Mouse (Mus musculus) embryonic fibroblast, embryonic 13.5 days (primary cell): Measurements from ENCODE around the gene Mamdc2. TPM values are rescaled to one million over a fixed set of nuclear protein-coding genes. Genes with fewer than 3 reads are reported as not detected.

Experiments
- H3K27ac ChIP-seq: 2 replicates; pipeline ENCODE4 v1.5.1; 2012; ENCODE audit warnings: low read length, control low read depth, inconsistent platforms; ENCODE audit not compliant: insufficient read depth
- H3K4me1 ChIP-seq: 2 replicates; pipeline ENCODE4 v1.6.1; 2011; ENCODE audit warnings: low read length; ENCODE audit not compliant: control insufficient read depth, insufficient read depth
- H3K4me3 ChIP-seq: 2 replicates; pipeline ENCODE4 v1.5.1; 2011; ENCODE audit warnings: mild to moderate bottlenecking, control low read depth, low read length; ENCODE audit not compliant: insufficient read depth
- CTCF ChIP-seq: IDR thresholded peaks from 2 replicates; pipeline ENCODE4 v1.5.1; 2011; ENCODE audit warnings: mild to moderate bottlenecking, control low read depth, low read length, moderate library complexity, borderline replicate concordance; ENCODE audit not compliant: insufficient read depth
- POLR2A ChIP-seq: IDR thresholded peaks from 2 replicates; pipeline ENCODE4 v1.6.1; 2011; ENCODE audit warnings: low read depth, mild to moderate bottlenecking, control low read depth, low read length, moderate library complexity
- polyA plus RNA-seq: library from polyadenylated mRNA; stranded (reverse); fragments of >200 nt; gene quantifications from 2 replicates; pipeline ENCODE4 v1.2.4, GENCODE M21; 2011; ENCODE audit warnings: low read depth; ENCODE audit not compliant: missing spikeins, insufficient read length

The Mamdc2 gene
- polyA plus RNA-seq, 1 experiment, result 21.7 TPM

- Histone ChIP-seq H3K27ac (no peak overlapping the region), H3K4me1 (peaks cover 4% of the 10 kb centered on the region), H3K4me3 (peak overlapping the region; percentile 50)
- TF ChIP-seq CTCF, result peak; percentile 29; the same call in 1 of the 2 replicates
- TF ChIP-seq POLR2A, result peak; percentile 39; the same call in 1 of the 2 replicates
Observed at GRCm38 (mm10) chr19:23447221-23447987, 838 bp downstream of the Mamdc2 start.

- TF ChIP-seq POLR2A (no peak), CTCF (no peak)
- H3K27ac ChIP-seq, result no peak overlapping the region
- H3K4me3 ChIP-seq, result no peak overlapping the region
- H3K4me1 ChIP-seq, result no peaks in the 10 kb centered on the region
Observed at GRCm38 (mm10) chr19:23444910-23445845, 3.1 kb downstream of the Mamdc2 start.

DNA sequence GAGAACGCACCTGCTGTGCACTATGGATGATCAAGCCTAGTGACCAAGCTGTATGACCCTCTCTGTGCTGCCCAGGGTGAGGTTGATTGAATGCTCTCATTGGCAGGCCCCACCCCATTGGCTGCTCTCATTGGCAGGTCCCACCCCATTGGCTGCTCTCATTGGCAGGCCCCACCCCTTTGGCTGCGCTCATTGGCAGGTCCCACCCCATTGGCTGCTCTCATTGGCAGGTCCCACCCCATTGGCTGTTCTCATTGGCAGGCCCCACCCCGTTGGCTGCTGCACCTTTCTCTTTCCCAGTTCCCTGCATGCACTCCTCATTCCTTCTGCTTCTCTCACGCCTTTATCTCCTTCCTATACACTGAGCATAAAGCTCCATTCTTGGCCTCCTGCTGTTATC is 12.5 kb downstream of the Mamdc2 start:
- H3K27ac ChIP-seq, result no peak overlapping the region

DNA sequence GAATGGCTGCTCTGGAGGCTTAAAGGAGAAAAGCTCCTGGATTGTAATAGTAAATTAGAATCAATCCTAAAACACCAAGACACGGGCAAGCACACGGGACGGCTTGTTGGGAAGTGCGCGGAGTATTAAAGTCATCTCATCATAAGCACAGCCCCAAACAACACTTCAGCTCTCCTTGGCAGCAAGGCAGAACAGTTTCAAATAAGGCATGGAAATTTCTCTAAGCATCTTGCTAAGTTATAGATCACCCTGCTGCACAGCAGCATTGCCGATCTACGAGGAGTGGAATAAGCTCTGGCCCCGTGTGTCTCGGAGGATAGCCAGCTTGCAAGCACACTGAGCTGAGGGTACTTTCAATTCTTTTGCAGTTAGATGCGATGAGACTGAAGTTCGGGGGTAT is 13.8 kb downstream of the Mamdc2 start:
- Histone ChIP-seq H3K27ac (no peak overlapping the region), H3K4me3 (no peak overlapping the region), H3K4me1 (no peaks in the 10 kb centered on the region)
- TF ChIP-seq POLR2A (no peak), CTCF (no peak)

More for the DNA sequence above, 12.5 kb downstream of the Mamdc2 start:
- no peak for TF ChIP-seq CTCF
- TF ChIP-seq POLR2A, result no peak
- H3K4me3 ChIP-seq, result no peak overlapping the region
- H3K4me1 ChIP-seq, result no peaks in the 10 kb centered on the region

- H3K27ac ChIP-seq, result no peak overlapping the region
- H3K4me1 ChIP-seq, result no peaks in the 10 kb centered on the region
- H3K4me3 ChIP-seq, result no peak overlapping the region
- no peak for TF ChIP-seq CTCF
- no peak for TF ChIP-seq POLR2A
Observed at GRCm38 (mm10) chr19:23417668-23418067, 30.6 kb downstream of the Mamdc2 start.

GRCm38 (mm10) chr19:23410800-23411199 is 37.4 kb downstream of the Mamdc2 start:
- Histone ChIP-seq H3K4me1 (no peaks in the 10 kb centered on the region), H3K27ac (no peak overlapping the region), H3K4me3 (no peak overlapping the region)
- no peak for TF ChIP-seq CTCF
- no peak for TF ChIP-seq POLR2A

- H3K27ac ChIP-seq, result no peak overlapping the region
- H3K4me1 ChIP-seq, result no peaks in the 10 kb centered on the region
- H3K4me3 ChIP-seq, result no peak overlapping the region
- TF ChIP-seq POLR2A (no peak), CTCF (no peak)
Observed at GRCm38 (mm10) chr19:23410328-23410727, 37.9 kb downstream of the Mamdc2 start.

- H3K27ac ChIP-seq, result no peak overlapping the region
- no peaks in the 10 kb centered on the region for H3K4me1 ChIP-seq
- H3K4me3 ChIP-seq, result no peak overlapping the region
- no peak for TF ChIP-seq CTCF
- TF ChIP-seq POLR2A, result no peak
Observed at GRCm38 (mm10) chr19:23401469-23402135, 46.6 kb downstream of the Mamdc2 start.

- no peak for TF ChIP-seq POLR2A
- no peak for TF ChIP-seq CTCF
Observed at GRCm38 (mm10) chr19:23400485-23400884, 47.8 kb downstream of the Mamdc2 start.

More at GRCm38 (mm10) chr19:23400485-23400884, 47.8 kb downstream of the Mamdc2 start:
- Histone ChIP-seq H3K4me3 (no peak overlapping the region), H3K4me1 (no peaks in the 10 kb centered on the region), H3K27ac (no peak overlapping the region)
